Mouse (Mus musculus): Measurements from ENCODE around the gene Mog.

DNA sequence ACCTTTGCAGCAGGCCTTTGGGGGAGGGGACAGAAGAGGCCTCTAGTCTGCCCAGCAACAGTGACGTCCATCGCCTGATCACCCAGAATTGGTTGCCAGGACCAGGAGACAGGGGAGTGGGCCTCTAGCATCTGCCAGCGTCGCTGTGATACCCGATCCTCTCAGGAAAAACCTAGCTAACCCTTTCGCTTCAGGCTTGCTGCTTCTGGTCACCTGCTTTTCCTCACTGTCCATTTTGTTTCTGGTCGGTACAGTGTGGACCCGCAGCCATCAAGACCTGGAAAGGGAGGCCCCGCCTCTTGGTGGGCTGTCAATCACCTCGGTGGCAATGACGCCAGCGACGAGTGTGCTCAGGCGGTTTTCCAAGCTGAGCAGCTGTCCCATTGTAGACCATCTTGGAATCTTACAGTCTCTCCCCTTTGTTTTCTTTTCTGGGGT is 5.5 kb upstream of the Mog start:
- no peak for TF ChIP-seq GATA1 (IDR thresholded peaks at IDR 0.05; ENCODE audit: borderline replicate concordance, low read length)
- no peak for TF ChIP-seq FLI1 (IDR thresholded peaks at IDR 0.05; ENCODE audit: low read length)
